Mouse (Mus musculus): ENCODE data around the gene Ip6k1. TPM values are rescaled to one million over a fixed set of nuclear protein-coding genes. Genes with fewer than 3 reads are reported as not detected.

Ip6k1 gene
- polyA plus RNA-seq, 1 experiment from 2014 or later = 96.0 TPM

DNA sequence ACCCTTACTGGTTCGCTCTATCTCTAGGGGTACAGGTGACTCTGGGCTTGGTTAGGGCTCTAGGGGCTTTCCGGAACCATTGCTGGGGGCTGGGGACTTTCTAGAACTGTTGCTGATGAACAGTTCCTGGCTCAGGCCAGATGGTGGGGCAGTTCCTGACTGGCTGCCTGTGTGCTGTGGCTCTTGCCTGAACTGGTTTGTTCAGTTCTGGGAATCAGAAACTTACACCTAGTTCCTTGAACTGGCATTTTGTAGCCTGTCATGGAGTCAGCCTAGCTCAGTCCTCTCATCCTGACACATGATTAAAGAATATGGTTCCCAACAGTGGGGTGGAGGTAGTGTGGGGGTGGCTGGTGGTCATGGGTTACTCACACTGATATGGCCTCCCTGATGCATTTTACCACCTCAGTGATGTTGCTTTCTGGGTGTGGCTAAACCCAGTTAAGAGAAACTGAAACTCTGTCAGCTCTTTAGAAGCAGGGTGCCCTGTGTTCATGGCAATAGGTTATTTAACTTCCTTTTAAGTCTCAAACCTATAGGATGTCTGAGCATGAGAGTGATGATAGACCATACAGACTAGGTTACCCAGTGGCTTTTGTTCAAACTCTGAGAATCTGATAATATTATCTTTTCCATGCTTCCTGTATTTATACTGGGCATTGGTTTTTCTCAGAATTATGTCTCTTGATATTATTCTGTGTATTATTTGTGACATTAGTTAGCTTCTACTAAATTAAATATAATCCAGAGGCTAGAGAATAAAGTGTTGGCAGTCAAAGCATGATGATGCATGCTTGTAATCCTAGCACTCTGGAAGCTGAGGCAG, 33.2 kb downstream of the Ip6k1 start:
- WGBS = 94% methylated on average over 2 of the region's 2 CpGs
- H3K9me3 ChIP-seq (ENCODE audit: control insufficient read depth, low read length) = no peaks in the 10 kb centered on the region
- H3K36me3 ChIP-seq (ENCODE audit: control insufficient read depth, insufficient read depth, low read length) = peaks cover 21% of the 10 kb centered on the region
- no peak overlapping the region for H3K9ac ChIP-seq (ENCODE audit: low read depth, low read length)
- H3K27ac ChIP-seq (ENCODE audit: low read depth, low read length) = no peak overlapping the region
- no peak for ATAC-seq
- H3K4me2 ChIP-seq (ENCODE audit: low read length) = no peak overlapping the region
- H3K4me1 ChIP-seq (ENCODE audit: control insufficient read depth, insufficient read depth, low read depth, low read length) = no peaks in the 10 kb centered on the region
- H3K4me3 ChIP-seq (ENCODE audit: low read length) = no peak overlapping the region
- H3K27me3 ChIP-seq (replicated peaks; ENCODE audit: control insufficient read depth, insufficient read depth, low read length) = no peaks in the 10 kb centered on the region

DNA sequence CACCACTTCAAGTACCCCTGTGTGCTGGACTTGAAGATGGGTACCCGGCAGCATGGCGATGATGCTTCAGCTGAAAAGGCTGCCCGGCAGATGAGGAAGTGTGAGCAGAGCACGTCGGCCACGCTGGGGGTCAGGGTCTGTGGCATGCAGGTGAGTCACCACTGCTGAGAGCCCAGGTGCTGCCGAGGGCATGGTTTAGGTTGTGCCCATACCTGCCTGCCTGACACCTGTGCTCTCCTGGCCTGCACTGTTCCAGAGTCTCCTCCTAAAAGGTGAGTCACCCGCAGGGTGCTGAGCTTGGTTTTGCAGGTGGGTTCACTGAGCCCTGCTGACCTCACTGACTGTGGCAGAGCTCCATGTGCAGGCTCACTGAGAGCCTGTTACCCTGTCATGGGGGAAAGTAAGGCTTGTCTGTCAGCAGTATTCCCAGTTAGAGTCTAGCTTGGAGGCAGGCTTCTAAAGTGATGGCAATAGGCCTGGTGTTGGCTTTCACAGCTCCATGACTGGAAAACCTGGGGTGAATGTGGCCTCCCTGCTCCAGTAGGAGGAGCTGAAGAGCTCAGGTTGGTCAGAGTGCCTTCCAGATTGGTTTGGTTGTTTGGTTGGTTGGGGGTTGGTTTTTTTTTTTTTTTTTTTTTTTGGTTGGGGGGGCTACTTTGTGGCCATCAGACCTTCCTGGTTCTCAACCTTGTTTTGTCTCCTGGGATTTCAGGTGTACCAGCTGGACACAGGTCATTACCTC, 42.6 kb downstream of the Ip6k1 start:
- ATAC-seq = no peak
- H3K36me3 ChIP-seq (ENCODE audit: control insufficient read depth, insufficient read depth, low read length) = peaks cover 41% of the 10 kb centered on the region
- H3K9me3 ChIP-seq (ENCODE audit: control insufficient read depth, low read length) = no peaks in the 10 kb centered on the region

GRCm38 (mm10) chr9:108046582-108046981, 44.3 kb downstream of the Ip6k1 start:
- Histone ChIP-seq H3K9me3 (ENCODE audit: control insufficient read depth, low read length) (no peaks in the 10 kb centered on the region), H3K4me1 (ENCODE audit: control insufficient read depth, insufficient read depth, low read depth, low read length) (peaks cover 15% of the 10 kb centered on the region), H3K36me3 (ENCODE audit: control insufficient read depth, insufficient read depth, low read length) (peaks cover 36% of the 10 kb centered on the region), H3K27me3 (replicated peaks; ENCODE audit: control insufficient read depth, insufficient read depth, low read length) (no peaks in the 10 kb centered on the region), H3K9ac (ENCODE audit: low read depth, low read length) (no peak overlapping the region), H3K27ac (ENCODE audit: low read depth, low read length) (no peak overlapping the region), H3K4me2 (ENCODE audit: low read length) (no peak overlapping the region), H3K4me3 (ENCODE audit: low read length) (no peak overlapping the region)
- 91% methylated on average over 4 of the region's 4 CpGs for WGBS
- no peak for ATAC-seq

More for the DNA sequence above, 42.6 kb downstream of the Ip6k1 start:
- Histone ChIP-seq H3K4me1 (ENCODE audit: control insufficient read depth, insufficient read depth, low read depth, low read length) (peaks cover 12% of the 10 kb centered on the region), H3K27me3 (replicated peaks; ENCODE audit: control insufficient read depth, insufficient read depth, low read length) (no peaks in the 10 kb centered on the region), H3K9ac (ENCODE audit: low read depth, low read length) (no peak overlapping the region), H3K4me3 (ENCODE audit: low read length) (no peak overlapping the region), H3K4me2 (ENCODE audit: low read length) (no peak overlapping the region), H3K27ac (ENCODE audit: low read depth, low read length) (no peak overlapping the region)
- WGBS = 98% methylated on average over 8 of the region's 8 CpGs

DNA sequence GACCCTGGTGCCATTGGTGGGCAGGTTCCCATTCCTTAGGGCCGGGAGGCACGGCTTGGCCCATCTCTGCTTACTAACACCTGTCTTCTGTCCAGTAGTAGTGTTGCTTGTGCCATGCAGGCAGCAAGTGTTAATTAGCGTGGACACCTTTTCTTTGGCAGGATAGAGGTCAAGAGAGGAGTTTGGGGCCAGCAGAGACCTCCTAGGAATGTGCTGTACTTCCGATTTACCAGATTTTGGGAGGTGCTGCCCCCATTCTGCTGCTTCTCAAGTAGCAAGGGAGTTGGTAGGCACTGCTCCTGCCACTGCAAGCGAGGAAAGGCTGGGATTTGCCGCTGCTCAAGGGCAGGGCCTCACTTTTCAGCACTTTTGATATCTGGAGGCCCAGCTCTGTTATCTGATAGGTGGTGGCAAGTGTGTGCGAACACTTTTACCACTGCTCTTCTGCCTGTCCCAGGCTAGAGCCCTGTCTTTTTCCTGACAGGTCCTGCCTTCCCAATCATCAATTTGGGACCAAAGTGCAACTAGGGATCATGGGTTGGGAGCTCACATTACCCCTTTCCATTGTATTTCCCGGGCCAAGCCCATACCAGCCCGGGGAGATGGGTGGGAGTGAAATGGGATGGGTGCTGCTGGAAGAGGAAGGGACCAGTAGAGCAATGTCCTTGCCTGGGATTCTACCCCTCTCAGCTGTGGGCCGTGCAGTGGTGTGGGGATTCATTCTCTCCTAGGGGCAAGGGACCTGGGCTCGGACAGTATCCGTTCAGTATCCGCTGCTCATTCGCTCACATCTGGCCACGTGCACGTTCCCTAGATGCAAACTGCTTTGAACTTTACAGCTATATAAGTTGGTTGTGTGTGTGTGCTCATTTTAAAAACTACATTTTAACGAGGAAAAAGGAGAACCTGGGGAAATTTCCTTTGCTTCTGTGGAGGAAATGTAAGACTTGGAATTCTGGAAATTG, 45.6 kb downstream of the Ip6k1 start:
- Histone ChIP-seq H3K27ac (ENCODE audit: low read depth, low read length) (peak overlapping the region; percentile 70; the same call in 1 of the 2 replicates), H3K36me3 (ENCODE audit: control insufficient read depth, insufficient read depth, low read length) (peaks cover 28% of the 10 kb centered on the region), H3K27me3 (replicated peaks; ENCODE audit: control insufficient read depth, insufficient read depth, low read length) (no peaks in the 10 kb centered on the region), H3K9ac (ENCODE audit: low read depth, low read length) (no peak overlapping the region; the same call in 1 of the 2 replicates), H3K9me3 (ENCODE audit: control insufficient read depth, low read length) (no peaks in the 10 kb centered on the region), H3K4me2 (ENCODE audit: low read length) (peak overlapping the region; percentile 91), H3K4me1 (ENCODE audit: control insufficient read depth, insufficient read depth, low read depth, low read length) (peaks cover 17% of the 10 kb centered on the region), H3K4me3 (ENCODE audit: low read length) (peak overlapping the region; percentile 72)
- 54% methylated on average over 17 of the region's 17 CpGs for WGBS
- ATAC-seq = no peak

GRCm38 (mm10) chr9:108048566-108048955, 46.3 kb downstream of the Ip6k1 start:
- H3K9me3 ChIP-seq (ENCODE audit: control insufficient read depth, low read length) = no peaks in the 10 kb centered on the region
- H3K9ac ChIP-seq (ENCODE audit: low read depth, low read length) = peak overlapping the region; percentile 66
- under 1% methylated on average over 17 of the region's 19 CpGs for WGBS
- peak; percentile 43 for ATAC-seq
- H3K27me3 ChIP-seq (replicated peaks; ENCODE audit: control insufficient read depth, insufficient read depth, low read length) = no peaks in the 10 kb centered on the region
- H3K36me3 ChIP-seq (ENCODE audit: control insufficient read depth, insufficient read depth, low read length) = peaks cover 28% of the 10 kb centered on the region
- peak overlapping the region; percentile 72 for H3K4me3 ChIP-seq (ENCODE audit: low read length)
- H3K27ac ChIP-seq (ENCODE audit: low read depth, low read length) = peak overlapping the region; percentile 70
- H3K4me1 ChIP-seq (ENCODE audit: control insufficient read depth, insufficient read depth, low read depth, low read length) = peaks cover 21% of the 10 kb centered on the region
- peak overlapping the region; percentile 91 for H3K4me2 ChIP-seq (ENCODE audit: low read length)

DNA sequence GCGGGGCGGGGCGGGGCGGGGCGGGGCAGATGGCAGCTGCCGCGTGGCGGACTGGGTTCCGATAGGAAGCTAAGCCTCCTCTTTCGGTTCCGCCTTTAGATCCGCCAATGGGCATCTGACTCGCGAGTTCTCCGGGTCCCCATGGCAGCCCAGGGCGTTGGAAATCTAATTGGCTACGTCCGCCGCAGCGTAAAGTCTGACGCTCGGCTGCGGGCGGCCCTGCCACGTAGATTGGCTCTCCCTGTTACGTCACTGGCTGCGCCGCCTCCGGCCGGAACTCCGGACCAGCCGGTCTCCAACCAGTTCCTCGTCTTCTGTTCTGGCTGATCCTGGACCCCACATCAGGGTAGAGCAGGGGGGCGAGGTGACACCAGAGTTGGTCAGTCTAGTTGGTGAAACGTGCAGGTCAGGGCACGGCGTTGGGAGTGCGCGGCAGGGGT, 46.7 kb downstream of the Ip6k1 start, which contains the start of gene Gmppb:
Gene Gmppb (plus strand): TSS at position 227 of the 440 bp plus-strand sequence.
- H3K4me2 ChIP-seq (ENCODE audit: low read length) = peak within 1 kb of the TSS; percentile 91
- peak within 1 kb of the TSS; percentile 75 for H3K9ac ChIP-seq (ENCODE audit: low read depth, low read length)
- H3K9me3 ChIP-seq (ENCODE audit: control insufficient read depth, low read length) = no peaks in the 10 kb centered on the region
- H3K4me3 ChIP-seq (ENCODE audit: low read length) = peak within 1 kb of the TSS; percentile 72
- H3K27ac ChIP-seq (ENCODE audit: low read depth, low read length) = peak within 1 kb of the TSS; percentile 71
- H3K36me3 ChIP-seq (ENCODE audit: control insufficient read depth, insufficient read depth, low read length) = peaks cover 29% of the 10 kb centered on the region
- peak; percentile 95 for ATAC-seq
- H3K4me1 ChIP-seq (ENCODE audit: control insufficient read depth, insufficient read depth, low read depth, low read length) = peaks cover 21% of the 10 kb centered on the region
- under 1% methylated on average over 33 of the region's 39 CpGs for WGBS
- H3K27me3 ChIP-seq (replicated peaks; ENCODE audit: control insufficient read depth, insufficient read depth, low read length) = no peaks in the 10 kb centered on the region

GRCm38 (mm10) chr9:108049561-108050251, 47.4 kb downstream of the Ip6k1 start:
- Histone ChIP-seq H3K27me3 (replicated peaks; ENCODE audit: control insufficient read depth, insufficient read depth, low read length) (no peaks in the 10 kb centered on the region), H3K27ac (ENCODE audit: low read depth, low read length) (peak overlapping the region; percentile 71), H3K36me3 (ENCODE audit: control insufficient read depth, insufficient read depth, low read length) (peaks cover 33% of the 10 kb centered on the region), H3K9ac (ENCODE audit: low read depth, low read length) (peak overlapping the region; percentile 75), H3K4me3 (ENCODE audit: low read length) (peak overlapping the region; percentile 72), H3K4me1 (ENCODE audit: control insufficient read depth, insufficient read depth, low read depth, low read length) (peaks cover 21% of the 10 kb centered on the region), H3K4me2 (ENCODE audit: low read length) (peak overlapping the region; percentile 91), H3K9me3 (ENCODE audit: control insufficient read depth, low read length) (no peaks in the 10 kb centered on the region)
- ATAC-seq = no peak; the same call in 1 of the 2 replicates
- 42% methylated on average over 15 of the region's 15 CpGs for WGBS

DNA sequence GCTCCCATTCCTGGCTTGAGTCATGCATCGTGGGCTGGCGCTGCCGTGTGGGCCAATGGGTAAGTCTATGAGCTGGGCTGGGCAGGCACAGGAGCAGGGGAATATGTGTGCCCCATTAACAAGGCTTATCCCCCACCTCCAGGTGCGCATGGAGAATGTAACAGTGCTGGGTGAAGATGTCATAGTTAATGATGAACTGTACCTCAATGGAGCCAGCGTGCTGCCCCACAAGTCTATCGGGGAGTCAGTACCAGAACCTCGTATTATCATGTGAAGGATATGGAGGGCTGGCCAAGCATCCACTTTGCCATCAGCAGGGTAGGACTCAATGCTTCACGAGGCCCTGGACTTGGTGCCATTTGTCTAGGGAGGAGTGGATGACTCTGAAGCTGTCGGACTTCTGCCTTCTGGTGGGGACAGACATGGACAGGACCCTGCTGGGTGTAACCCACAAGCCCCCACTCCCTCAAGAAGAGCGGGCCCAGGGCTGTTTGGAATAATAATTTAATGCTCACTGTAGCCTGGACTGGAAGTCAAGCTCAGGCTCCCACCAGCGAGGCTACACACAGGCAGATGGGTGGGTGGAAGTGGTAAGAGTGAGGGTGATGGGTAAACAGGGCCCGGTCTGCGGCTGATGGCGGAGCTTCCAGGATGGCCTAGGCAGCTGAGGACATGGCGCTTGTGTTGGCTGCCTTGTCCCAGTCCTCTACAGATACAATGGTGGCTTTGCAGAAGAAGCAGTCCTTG, 49.1 kb downstream of the Ip6k1 start:
- Histone ChIP-seq H3K9ac (ENCODE audit: low read depth, low read length) (no peak overlapping the region), H3K4me3 (ENCODE audit: low read length) (no peak overlapping the region), H3K27me3 (replicated peaks; ENCODE audit: control insufficient read depth, insufficient read depth, low read length) (no peaks in the 10 kb centered on the region), H3K36me3 (ENCODE audit: control insufficient read depth, insufficient read depth, low read length) (peaks cover 18% of the 10 kb centered on the region), H3K4me2 (ENCODE audit: low read length) (no peak overlapping the region), H3K9me3 (ENCODE audit: control insufficient read depth, low read length) (no peaks in the 10 kb centered on the region), H3K4me1 (ENCODE audit: control insufficient read depth, insufficient read depth, low read depth, low read length) (peaks cover 21% of the 10 kb centered on the region), H3K27ac (ENCODE audit: low read depth, low read length) (no peak overlapping the region)
- ATAC-seq = no peak
- WGBS = 94% methylated on average over 15 of the region's 15 CpGs

All from hindbrain, embryonic 16.5 days (tissue).